Mouse (Mus musculus): ENCODE data around the gene Nemf.

DNA sequence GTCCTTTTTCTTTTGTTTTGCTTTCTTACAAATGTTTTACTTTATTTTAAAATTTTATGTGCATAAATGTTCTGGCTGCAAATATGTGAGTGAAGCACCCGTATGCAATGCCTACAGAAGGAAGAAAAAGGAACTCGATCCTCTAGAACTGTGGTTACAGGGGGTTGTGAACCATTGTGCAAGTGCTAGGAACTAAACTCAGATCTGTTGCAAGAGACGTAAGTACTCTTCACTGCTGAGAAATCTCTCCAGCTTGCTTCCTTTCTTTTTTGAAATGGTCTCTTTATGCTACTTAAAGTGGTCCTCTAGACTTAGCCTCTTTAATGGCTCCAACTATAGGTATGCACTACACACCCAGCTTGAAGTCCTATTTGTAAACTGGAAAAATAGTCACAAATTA is 25.8 kb downstream of the Nemf start:
- TF ChIP-seq CTCF (IDR thresholded peaks at IDR 0.05; ENCODE audit: control insufficient read depth, insufficient read depth, insufficient replicate concordance, low read depth, low read length): no peak
- no peak for TF ChIP-seq POLR2A (IDR thresholded peaks at IDR 0.05; ENCODE audit: control insufficient read depth, low read depth, low read length)
